Mouse (Mus musculus) heart, embryonic 12.5 days (tissue): ENCODE measurements around the gene Arid1a. TPM values are rescaled to one million over a fixed set of nuclear protein-coding genes. Genes with fewer than 3 reads are reported as not detected.

Source experiments
- ATAC-seq: fragments of 200-750 bp; cut with Nextera tagmentation; 2 replicates; pipeline ENCODE4 v1.8.0; 2017; ENCODE audit warnings: moderate TSS enrichment, moderate library complexity; ENCODE audit not compliant: insufficient number of reproducible peaks, low FRiP score
- H3K27ac ChIP-seq: fragments of 300-500 bp; sonication (generic); 2 replicates; pipeline ENCODE4 v1.5.1; 2016; ENCODE audit warnings: mild to moderate bottlenecking, moderate library complexity; ENCODE audit not compliant: poor library complexity, severe bottlenecking
- H3K27me3 ChIP-seq: fragments of 300-500 bp; sonication (generic); replicated peaks from 2 replicates; pipeline ENCODE4 v1.6.1; 2016; ENCODE audit warnings: mild to moderate bottlenecking, moderate library complexity
- H3K36me3 ChIP-seq: fragments of 300-500 bp; sonication (generic); 2 replicates; pipeline ENCODE4 v1.6.1; 2016; ENCODE audit warnings: mild to moderate bottlenecking, moderate library complexity
- H3K4me1 ChIP-seq: fragments of 300-500 bp; sonication (generic); replicated peaks from 2 replicates; pipeline ENCODE4 v1.6.1; 2016; ENCODE audit warnings: mild to moderate bottlenecking
- H3K4me2 ChIP-seq: fragments of 300-500 bp; sonication (generic); 2 replicates; pipeline ENCODE4 v1.6.1; 2016; ENCODE audit warnings: mild to moderate bottlenecking, moderate library complexity
- H3K4me3 ChIP-seq: fragments of 300-500 bp; sonication (generic); 2 replicates; pipeline ENCODE4 v1.5.1; 2016; ENCODE audit warnings: mild to moderate bottlenecking
- H3K9ac ChIP-seq: fragments of 300-500 bp; sonication (generic); 2 replicates; pipeline ENCODE4 v1.6.1; 2016; ENCODE audit warnings: mild to moderate bottlenecking, moderate library complexity
- H3K9me3 ChIP-seq: fragments of 300-500 bp; sonication (generic); replicated peaks from 2 replicates; pipeline ENCODE4 v1.6.1; 2016; ENCODE audit warnings: mild to moderate bottlenecking, moderate library complexity
- WGBS: fragments of 180-500 bp; shearing (Covaris S2); methylation state at CpG from one replicate; pipeline ENCODE4 v1.1.7; 2016; 5-methylcytosine and 5-hydroxymethylcytosine counted together
- polyA plus RNA-seq: library from polyadenylated mRNA; unstranded; fragments of >200 nt; fragmentation: Nextera tagmentation; extraction: Ambion mirVana; gene quantifications from 2 replicates; pipeline ENCODE4 v1.2.1, GENCODE M21; 2016

Gene Arid1a
- polyA plus RNA-seq, 1 experiment from 2014 or later: 24.5 TPM

DNA sequence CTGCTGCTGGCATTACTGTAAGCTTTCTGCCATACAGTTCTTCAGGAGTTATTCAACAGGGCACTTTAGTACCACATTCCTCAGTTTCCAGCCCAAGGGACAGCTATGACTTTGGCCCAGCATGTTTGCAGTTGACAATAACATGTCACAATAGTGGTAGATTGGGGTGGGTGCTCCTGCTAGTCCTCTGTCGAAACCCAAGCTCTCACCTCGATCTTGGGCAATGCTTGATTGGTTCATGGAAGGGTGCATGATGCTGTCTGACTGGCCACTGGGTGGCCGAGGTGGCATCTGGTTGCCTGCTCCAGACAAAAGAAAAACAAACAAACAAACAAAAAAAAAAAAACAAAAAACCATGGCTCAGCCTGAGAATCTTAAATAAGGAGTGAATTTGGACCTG lies 61.2 kb downstream of the Arid1a start:
- no peak for ATAC-seq
- 82% methylated on average over 3 of the region's 3 CpGs for WGBS
- no peak overlapping the region for H3K27ac ChIP-seq

DNA sequence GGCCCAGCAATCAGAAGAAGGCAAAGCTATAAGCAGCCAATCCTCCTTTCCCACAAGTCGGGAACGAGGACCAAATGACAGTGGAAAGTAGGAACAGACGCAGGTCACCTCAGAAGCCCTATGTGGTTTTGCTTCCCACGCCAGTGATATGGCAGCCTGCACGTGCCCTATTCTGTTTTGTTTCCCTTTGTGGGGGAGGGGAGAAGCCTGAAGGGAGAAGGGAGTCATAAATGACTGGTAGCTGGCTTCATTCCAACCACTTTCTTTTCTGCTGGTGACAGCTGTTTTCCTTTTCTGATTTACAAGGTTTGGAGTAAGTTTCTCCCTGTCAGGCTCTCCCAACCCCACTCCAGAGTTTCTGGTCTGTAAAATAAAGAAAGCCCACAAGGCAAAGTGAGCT lies 66.3 kb downstream of the Arid1a start:
- no peak for ATAC-seq
- no peak overlapping the region for H3K9ac ChIP-seq

More for the DNA sequence above, 61.2 kb downstream of the Arid1a start:
- peaks cover 95% of the 10 kb centered on the region for H3K36me3 ChIP-seq
- H3K4me3 ChIP-seq: no peak overlapping the region
- no peaks in the 10 kb centered on the region for H3K9me3 ChIP-seq
- H3K9ac ChIP-seq: no peak overlapping the region
- no peaks in the 10 kb centered on the region for H3K27me3 ChIP-seq
- peaks cover 33% of the 10 kb centered on the region for H3K4me1 ChIP-seq
- H3K4me2 ChIP-seq: no peak overlapping the region

DNA sequence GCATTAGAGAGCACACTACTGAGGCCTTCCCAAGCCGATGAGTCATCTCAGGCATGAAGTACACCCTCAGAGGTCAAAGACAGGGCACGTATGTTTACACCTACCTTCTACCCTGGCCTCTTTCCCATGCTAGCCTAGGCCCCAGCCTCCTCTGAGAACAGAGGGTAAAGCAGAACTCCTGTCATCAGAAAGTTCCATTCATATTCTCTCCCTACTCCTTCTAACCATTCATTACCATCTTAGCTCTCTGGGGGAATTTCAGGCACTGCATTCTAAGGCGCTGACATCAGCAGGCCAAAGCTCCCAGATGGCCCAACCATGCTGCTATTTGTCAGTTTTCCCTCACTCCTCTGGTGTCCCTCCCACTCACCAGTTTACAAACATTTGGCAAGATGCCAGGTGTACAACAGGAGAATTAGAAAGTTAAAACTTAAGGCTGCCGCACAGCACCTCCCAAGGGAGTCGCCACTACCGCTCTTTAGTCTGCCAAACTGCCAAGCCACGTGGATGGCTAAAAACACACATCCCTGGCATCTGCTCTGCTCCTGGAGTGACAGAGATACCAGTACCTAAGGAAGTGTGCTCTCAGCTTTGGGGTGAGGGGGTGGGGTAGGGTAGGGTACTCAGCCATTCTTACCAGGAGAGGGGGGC lies 68.0 kb downstream of the Arid1a start:
- no peak overlapping the region for H3K4me3 ChIP-seq
- 0 out of 2 replicates have a peak overlapping the region, but pooled peaks have one; percentile 25 for H3K9ac ChIP-seq
- H3K27ac ChIP-seq: peak overlapping the region; percentile 42; the same call in 1 of the 2 replicates
- H3K27me3 ChIP-seq: no peaks in the 10 kb centered on the region
- no peaks in the 10 kb centered on the region for H3K9me3 ChIP-seq
- H3K36me3 ChIP-seq: peaks cover 99% of the 10 kb centered on the region
- no peak overlapping the region; the same call in 1 of the 2 replicates for H3K4me2 ChIP-seq
- peaks cover 47% of the 10 kb centered on the region for H3K4me1 ChIP-seq
- WGBS: 50% methylated on average over 7 of the region's 7 CpGs
- peak; percentile 64 for ATAC-seq

More for the DNA sequence above, 66.3 kb downstream of the Arid1a start:
- Histone ChIP-seq H3K4me2 (no peak overlapping the region), H3K27me3 (no peaks in the 10 kb centered on the region), H3K4me3 (no peak overlapping the region), H3K36me3 (peaks cover 99% of the 10 kb centered on the region), H3K9me3 (no peaks in the 10 kb centered on the region), H3K4me1 (peaks cover 47% of the 10 kb centered on the region), H3K27ac (peak overlapping the region; percentile 41)
- WGBS: 33% methylated on average over 5 of the region's 5 CpGs

- Histone ChIP-seq H3K9ac (no peak overlapping the region), H3K4me3 (no peak overlapping the region), H3K27me3 (no peaks in the 10 kb centered on the region), H3K36me3 (peaks cover 95% of the 10 kb centered on the region), H3K4me1 (peaks cover 50% of the 10 kb centered on the region), H3K27ac (no peak overlapping the region), H3K9me3 (no peaks in the 10 kb centered on the region), H3K4me2 (no peak overlapping the region)
- no peak for ATAC-seq
- WGBS: 85% methylated on average over 5 of the region's 5 CpGs
These were observed 69.4 kb downstream of the Arid1a start for GRCm38 (mm10) chr4:133687126-133687525.

- 93% methylated on average over 11 of the region's 11 CpGs for WGBS
- no peaks in the 10 kb centered on the region for H3K9me3 ChIP-seq
- H3K4me1 ChIP-seq: peaks cover 51% of the 10 kb centered on the region
- no peak overlapping the region for H3K27ac ChIP-seq
- H3K4me3 ChIP-seq: no peak overlapping the region
- H3K9ac ChIP-seq: no peak overlapping the region
- no peak for ATAC-seq
- peaks cover 95% of the 10 kb centered on the region for H3K36me3 ChIP-seq
- H3K4me2 ChIP-seq: no peak overlapping the region
- H3K27me3 ChIP-seq: no peaks in the 10 kb centered on the region
These were observed 70.1 kb downstream of the Arid1a start for GRCm38 (mm10) chr4:133686512-133686911.

DNA sequence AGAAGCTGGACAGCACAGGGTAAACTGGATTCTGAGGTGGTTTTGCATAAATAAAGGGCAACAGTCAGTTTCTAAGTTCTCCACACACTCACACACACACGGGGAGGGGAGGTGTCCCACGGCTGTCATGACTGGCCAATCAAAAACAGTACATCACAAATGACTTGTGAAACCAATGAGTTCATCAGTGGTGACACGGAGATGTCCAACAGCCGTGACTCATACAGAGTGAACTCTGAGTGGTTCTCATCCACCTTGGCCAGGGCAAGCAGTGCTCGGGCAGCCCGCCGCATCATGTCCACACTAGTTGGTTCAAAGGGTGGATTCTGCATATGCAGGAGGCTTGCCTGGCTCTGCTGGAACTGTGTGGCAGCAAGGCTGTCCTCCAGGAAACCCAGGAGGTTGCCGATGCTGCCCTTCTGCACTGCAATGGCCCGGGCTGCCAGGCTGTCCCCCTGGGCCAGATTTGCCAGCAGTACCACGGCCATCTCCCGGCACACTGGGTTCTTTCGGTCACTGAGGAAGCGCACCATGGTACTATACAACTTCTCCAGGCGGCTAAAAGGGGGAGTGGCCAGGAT lies 76.3 kb downstream of the Arid1a start:
- no peak overlapping the region for H3K27ac ChIP-seq
- H3K9me3 ChIP-seq: no peaks in the 10 kb centered on the region
- H3K36me3 ChIP-seq: peaks cover 64% of the 10 kb centered on the region
- H3K4me2 ChIP-seq: no peak overlapping the region
- 89% methylated on average over 14 of the region's 14 CpGs for WGBS
- H3K9ac ChIP-seq: no peak overlapping the region
- ATAC-seq: no peak
- no peak overlapping the region for H3K4me3 ChIP-seq
- peaks cover 36% of the 10 kb centered on the region for H3K4me1 ChIP-seq
- no peaks in the 10 kb centered on the region for H3K27me3 ChIP-seq

- H3K27me3 ChIP-seq: no peaks in the 10 kb centered on the region
- peaks cover 42% of the 10 kb centered on the region for H3K4me1 ChIP-seq
- no peak overlapping the region for H3K4me2 ChIP-seq
- ATAC-seq: no peak
- H3K27ac ChIP-seq: no peak overlapping the region
- H3K9ac ChIP-seq: no peak overlapping the region
- 87% methylated on average over 7 of the region's 7 CpGs for whole genome bisulfite sequencing
- H3K4me3 ChIP-seq: no peak overlapping the region
- peaks cover 57% of the 10 kb centered on the region for H3K36me3 ChIP-seq
- no peaks in the 10 kb centered on the region for H3K9me3 ChIP-seq
These were observed 76.9 kb downstream of the Arid1a start for GRCm38 (mm10) chr4:133679629-133680028.

DNA sequence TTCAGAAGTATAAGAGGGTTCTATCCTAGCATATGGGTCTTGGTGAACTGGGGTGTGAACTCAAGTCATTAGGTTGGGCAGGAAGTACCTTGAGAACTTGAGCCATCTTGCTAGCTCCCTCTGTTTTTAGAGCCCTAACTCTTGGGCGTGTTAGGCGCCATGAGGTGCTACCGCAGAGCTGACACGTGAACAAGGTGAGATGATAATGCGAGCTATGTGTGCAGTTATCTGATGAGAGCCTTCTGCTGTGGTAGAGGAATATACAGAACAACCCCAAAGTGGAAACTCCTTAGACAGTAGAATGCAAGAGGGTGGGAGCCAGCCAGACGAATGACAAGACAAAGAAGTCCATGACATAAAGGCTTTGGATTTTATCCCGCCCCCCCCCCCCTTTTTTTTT lies 79.3 kb downstream of the Arid1a start:
- Histone ChIP-seq H3K36me3 (peaks cover 37% of the 10 kb centered on the region), H3K9me3 (no peaks in the 10 kb centered on the region), H3K27me3 (no peaks in the 10 kb centered on the region), H3K27ac (no peak overlapping the region), H3K4me3 (no peak overlapping the region), H3K9ac (no peak overlapping the region), H3K4me2 (no peak overlapping the region), H3K4me1 (peaks cover 53% of the 10 kb centered on the region)
- no peak for ATAC-seq
- 66% methylated on average over 7 of the region's 7 CpGs for WGBS

DNA sequence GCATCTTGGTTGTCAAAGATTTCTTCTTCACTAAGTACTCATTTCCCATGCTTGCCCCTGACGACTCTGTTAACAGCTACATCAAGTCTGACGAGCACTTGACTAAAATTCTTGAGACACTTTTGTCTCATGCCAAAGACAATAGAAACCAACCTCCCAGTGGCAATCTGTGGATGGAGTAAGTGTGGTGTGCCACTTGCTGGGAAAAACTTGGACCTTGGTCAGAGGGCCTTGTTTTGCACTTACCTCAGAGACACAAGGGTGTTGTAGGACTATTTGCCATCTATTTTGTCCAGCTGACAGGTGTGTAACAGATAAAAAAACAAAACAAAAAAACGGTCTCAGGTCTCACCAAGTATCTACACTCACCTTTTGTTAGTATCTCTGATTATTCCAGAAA lies 80.4 kb downstream of the Arid1a start:
- peaks cover 49% of the 10 kb centered on the region for H3K4me1 ChIP-seq

GRCm38 (mm10) chr4:133675594-133676016 lies 81.0 kb downstream of the Arid1a start:
- Histone ChIP-seq H3K9me3 (no peaks in the 10 kb centered on the region), H3K4me1 (peaks cover 49% of the 10 kb centered on the region), H3K27me3 (no peaks in the 10 kb centered on the region), H3K27ac (peak overlapping the region; percentile 83), H3K4me3 (0 out of 2 replicates have a peak overlapping the region, but pooled peaks have one; percentile 3), H3K36me3 (peaks cover 20% of the 10 kb centered on the region), H3K4me2 (peak overlapping the region; percentile 49), H3K9ac (peak overlapping the region; percentile 43; the same call in 1 of the 2 replicates)
- 3% methylated on average over 5 of the region's 5 CpGs for WGBS
- ATAC-seq: peak; percentile 31; the same call in 1 of the 2 replicates

More for the DNA sequence above, 80.4 kb downstream of the Arid1a start:
- WGBS: 20% methylated on average over 3 of the region's 3 CpGs
- peak overlapping the region; percentile 43 for H3K9ac ChIP-seq
- peaks cover 26% of the 10 kb centered on the region for H3K36me3 ChIP-seq
- no peaks in the 10 kb centered on the region for H3K27me3 ChIP-seq
- H3K27ac ChIP-seq: peak overlapping the region; percentile 83
- no peak for ATAC-seq
- H3K9me3 ChIP-seq: no peaks in the 10 kb centered on the region
- no peak overlapping the region for H3K4me3 ChIP-seq
- peak overlapping the region; percentile 49 for H3K4me2 ChIP-seq

- Histone ChIP-seq H3K27ac (peak overlapping the region; percentile 73), H3K4me2 (peak overlapping the region; percentile 86), H3K9me3 (no peaks in the 10 kb centered on the region), H3K27me3 (no peaks in the 10 kb centered on the region), H3K4me3 (0 out of 2 replicates have a peak overlapping the region, but pooled peaks have one; percentile 80), H3K4me1 (peaks cover 58% of the 10 kb centered on the region), H3K9ac (no peak overlapping the region), H3K36me3 (peaks cover 9% of the 10 kb centered on the region)
- 55% methylated on average over 8 of the region's 8 CpGs for WGBS
- ATAC-seq: no peak
These were observed 82.3 kb downstream of the Arid1a start for GRCm38 (mm10) chr4:133674331-133674695.
